Mouse (Mus musculus) hindbrain, embryonic 14.5 days (tissue): Measurements from ENCODE around the gene Tln1. TPM values are rescaled to one million over a fixed set of nuclear protein-coding genes. Genes with fewer than 3 reads are reported as not detected.

Experiments used
- ATAC-seq: fragments of 200-750 bp; cut with Nextera tagmentation; 2 replicates; pipeline ENCODE4 v1.8.0; 2017; ENCODE audit warnings: moderate number of reproducible peaks, mild to moderate bottlenecking, moderate TSS enrichment, moderate library complexity; ENCODE audit not compliant: low FRiP score
- DNase-seq: peaks from one replicate; pipeline ENCODE4 v3.0.0-alpha.2; 2015; ENCODE audit warnings: low spot score
- H3K27ac ChIP-seq: fragments of 300-500 bp; sonication (generic); 2 replicates; pipeline ENCODE4 v1.5.1; 2014; ENCODE audit warnings: mild to moderate bottlenecking, moderate library complexity
- H3K27me3 ChIP-seq: fragments of 300-500 bp; sonication (generic); 2 replicates; pipeline ENCODE4 v1.6.1; 2014; ENCODE audit warnings: mild to moderate bottlenecking, low read length, mixed read lengths; ENCODE audit not compliant: control insufficient read depth, insufficient read depth
- H3K36me3 ChIP-seq: fragments of 300-500 bp; sonication (generic); replicated peaks from 2 replicates; pipeline ENCODE4 v1.6.1; 2014; ENCODE audit not compliant: control insufficient read depth, insufficient read depth
- H3K4me1 ChIP-seq: fragments of 300-500 bp; sonication (generic); replicated peaks from 2 replicates; pipeline ENCODE4 v1.6.1; 2014; ENCODE audit warnings: antibody characterized with exemption, low read length, mixed read lengths; ENCODE audit not compliant: control insufficient read depth, insufficient read depth
- H3K4me2 ChIP-seq: fragments of 300-500 bp; sonication (generic); replicated peaks from 2 replicates; pipeline ENCODE4 v1.6.1; 2014; ENCODE audit warnings: mild to moderate bottlenecking, moderate library complexity
- H3K4me3 ChIP-seq: fragments of 300-500 bp; sonication (generic); replicated peaks from 2 replicates; pipeline ENCODE4 v1.5.1; 2014; ENCODE audit warnings: mild to moderate bottlenecking, low read length
- H3K9ac ChIP-seq: fragments of 300-500 bp; sonication (generic); 2 replicates; pipeline ENCODE4 v1.6.1; 2014
- H3K9me3 ChIP-seq: fragments of 300-500 bp; sonication (generic); 2 replicates; pipeline ENCODE4 v1.6.1; 2016; ENCODE audit warnings: low read length; ENCODE audit not compliant: control insufficient read depth
- WGBS: fragments of 180-500 bp; shearing (Covaris S2); extraction: QIAGEN DNeasy Blood & Tissue Kit; methylation state at CpG from one replicate; pipeline ENCODE4 v1.1.7; 2014; 5-methylcytosine and 5-hydroxymethylcytosine counted together
- polyA plus RNA-seq: library from polyadenylated mRNA; unstranded; fragments of >200 nt; fragmentation: Nextera tagmentation; extraction: Ambion mirVana; gene quantifications from 2 replicates; pipeline ENCODE4 v1.2.1, GENCODE M21; 2014

The Tln1 gene
- polyA plus RNA-seq, 1 experiment from 2014 or later, result 62.8 TPM

DNA sequence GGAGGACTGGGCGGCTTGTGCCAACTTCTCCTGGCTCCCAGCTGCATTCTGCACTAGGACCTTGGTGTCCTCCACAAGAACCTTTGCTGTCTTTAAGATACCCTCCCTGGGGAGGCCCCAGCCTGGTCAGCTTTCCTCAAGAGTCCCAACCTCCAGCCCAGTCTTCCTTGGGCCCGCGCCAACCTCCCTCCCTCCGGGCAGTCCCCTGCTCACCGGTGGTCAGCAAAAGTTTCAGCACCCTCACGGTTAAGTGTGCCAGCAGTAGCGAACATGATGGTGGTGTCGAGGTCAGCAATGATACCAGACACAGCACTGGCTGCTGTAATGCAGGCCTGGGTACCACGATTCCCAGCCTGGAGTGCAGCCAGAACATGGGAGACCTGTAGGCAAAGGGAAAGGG, 26.5 kb downstream of the Tln1 start:
- ATAC-seq (no peak), DNase-seq (no peak)
- WGBS, result 96% methylated on average over 9 of the region's 9 CpGs
- H3K27ac ChIP-seq, result no peak overlapping the region
- no peaks in the 10 kb centered on the region for H3K9me3 ChIP-seq
- peaks cover 99% of the 10 kb centered on the region for H3K36me3 ChIP-seq
- no peak overlapping the region for H3K9ac ChIP-seq
- H3K4me1 ChIP-seq, result no peaks in the 10 kb centered on the region
- no peak overlapping the region for H3K4me2 ChIP-seq
- no peak overlapping the region for H3K4me3 ChIP-seq
- no peaks in the 10 kb centered on the region for H3K27me3 ChIP-seq

GRCm38 (mm10) chr4:43535628-43536027, 26.9 kb downstream of the Tln1 start:
- DNase-seq (no peak), ATAC-seq (no peak)
- Histone ChIP-seq H3K9me3 (no peaks in the 10 kb centered on the region), H3K4me2 (no peak overlapping the region), H3K27me3 (no peaks in the 10 kb centered on the region), H3K36me3 (peaks cover 96% of the 10 kb centered on the region), H3K9ac (no peak overlapping the region), H3K27ac (no peak overlapping the region), H3K4me3 (no peak overlapping the region), H3K4me1 (no peaks in the 10 kb centered on the region)
- WGBS, result over 99% methylated on average over 8 of the region's 8 CpGs

- H3K4me2 ChIP-seq, result no peak overlapping the region
- H3K27ac ChIP-seq, result no peak overlapping the region
- ATAC-seq (no peak), DNase-seq (no peak)
- no peaks in the 10 kb centered on the region for H3K9me3 ChIP-seq
- no peaks in the 10 kb centered on the region for H3K27me3 ChIP-seq
- 94% methylated on average over 9 of the region's 9 CpGs for WGBS
- H3K4me3 ChIP-seq, result no peak overlapping the region
- no peak overlapping the region for H3K9ac ChIP-seq
- H3K4me1 ChIP-seq, result no peaks in the 10 kb centered on the region
- peaks cover 72% of the 10 kb centered on the region for H3K36me3 ChIP-seq
Measured at GRCm38 (mm10) chr4:43533270-43533669, 29.2 kb downstream of the Tln1 start.

GRCm38 (mm10) chr4:43530581-43530980, 31.9 kb downstream of the Tln1 start:
- Histone ChIP-seq H3K36me3 (peaks cover 46% of the 10 kb centered on the region), H3K4me3 (no peak overlapping the region), H3K27ac (no peak overlapping the region), H3K9me3 (no peaks in the 10 kb centered on the region), H3K4me1 (no peaks in the 10 kb centered on the region), H3K9ac (no peak overlapping the region), H3K27me3 (peaks cover 10% of the 10 kb centered on the region; the same call in 1 of the 2 replicates), H3K4me2 (no peak overlapping the region)
- DNase-seq (peak; percentile 70), ATAC-seq (no peak)
- WGBS, result 29% methylated on average over 7 of the region's 7 CpGs

DNA sequence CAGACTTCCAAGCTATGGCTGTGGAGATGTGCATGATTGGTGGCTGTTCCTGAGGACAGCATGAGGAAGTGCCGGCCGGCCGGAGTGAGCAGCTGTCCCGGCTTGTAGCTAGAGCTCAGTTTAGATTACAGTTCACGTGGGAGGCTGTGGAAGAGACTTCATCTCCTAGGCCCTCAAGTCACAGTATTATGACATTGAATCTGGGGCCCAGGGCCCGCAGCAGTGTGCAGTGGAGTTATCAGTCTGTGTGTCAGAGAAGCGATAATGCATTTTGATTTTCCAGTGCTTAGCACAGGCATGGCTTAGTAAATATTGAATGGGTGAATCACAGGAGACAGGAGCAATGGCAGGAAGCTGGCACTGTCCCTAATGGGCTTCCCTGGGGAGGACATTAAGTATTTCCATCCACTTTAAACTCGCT, 32.4 kb downstream of the Tln1 start:
- H3K9ac ChIP-seq, result no peak overlapping the region
- no peaks in the 10 kb centered on the region for H3K4me1 ChIP-seq
- WGBS, result 63% methylated on average over 8 of the region's 8 CpGs
- H3K36me3 ChIP-seq, result peaks cover 41% of the 10 kb centered on the region
- no peak overlapping the region for H3K4me2 ChIP-seq
- ATAC-seq (no peak), DNase-seq (no peak)
- peaks cover 14% of the 10 kb centered on the region for H3K27me3 ChIP-seq
- H3K9me3 ChIP-seq, result no peaks in the 10 kb centered on the region
- H3K4me3 ChIP-seq, result no peak overlapping the region
- H3K27ac ChIP-seq, result 0 out of 2 replicates have a peak overlapping the region, but pooled peaks have one; percentile 38

- H3K9me3 ChIP-seq, result no peaks in the 10 kb centered on the region
- H3K9ac ChIP-seq, result no peak overlapping the region
- H3K36me3 ChIP-seq, result peaks cover 26% of the 10 kb centered on the region
- H3K4me1 ChIP-seq, result peaks cover 11% of the 10 kb centered on the region
- no peak overlapping the region for H3K4me2 ChIP-seq
- H3K4me3 ChIP-seq, result no peak overlapping the region
- no peak for ATAC-seq
- H3K27me3 ChIP-seq, result peaks cover 30% of the 10 kb centered on the region
- H3K27ac ChIP-seq, result no peak overlapping the region
- no peak for DNase-seq
- 76% methylated on average over 9 of the region's 9 CpGs for WGBS
Measured at GRCm38 (mm10) chr4:43528487-43528886, 34.0 kb downstream of the Tln1 start.

- WGBS, result 67% methylated on average over 5 of the region's 5 CpGs
- DNase-seq (no peak), ATAC-seq (no peak)
- peaks cover 20% of the 10 kb centered on the region for H3K36me3 ChIP-seq
- H3K27ac ChIP-seq, result no peak overlapping the region
- no peaks in the 10 kb centered on the region for H3K9me3 ChIP-seq
- peaks cover 13% of the 10 kb centered on the region for H3K4me1 ChIP-seq
- H3K4me3 ChIP-seq, result no peak overlapping the region
- H3K9ac ChIP-seq, result no peak overlapping the region
- no peak overlapping the region for H3K4me2 ChIP-seq
- H3K27me3 ChIP-seq, result peaks cover 36% of the 10 kb centered on the region
Measured at GRCm38 (mm10) chr4:43527880-43528279, 34.6 kb downstream of the Tln1 start.

GRCm38 (mm10) chr4:43519956-43520355, 42.5 kb downstream of the Tln1 start:
- Histone ChIP-seq H3K4me1 (peaks cover 13% of the 10 kb centered on the region), H3K9ac (no peak overlapping the region), H3K4me3 (no peak overlapping the region), H3K27me3 (peaks cover 37% of the 10 kb centered on the region), H3K27ac (no peak overlapping the region), H3K36me3 (no peaks in the 10 kb centered on the region), H3K4me2 (peak overlapping the region; percentile 42), H3K9me3 (no peaks in the 10 kb centered on the region)
- WGBS, result 18% methylated on average over 6 of the region's 6 CpGs
- DNase-seq (peak; percentile 100), ATAC-seq (peak; percentile 54; the same call in 1 of the 2 replicates)

GRCm38 (mm10) chr4:43519551-43519950, 42.9 kb downstream of the Tln1 start:
- no peak overlapping the region for H3K4me3 ChIP-seq
- H3K36me3 ChIP-seq, result no peaks in the 10 kb centered on the region
- WGBS, result 13% methylated on average over 10 of the region's 10 CpGs
- H3K9ac ChIP-seq, result no peak overlapping the region
- no peaks in the 10 kb centered on the region for H3K9me3 ChIP-seq
- H3K4me2 ChIP-seq, result peak overlapping the region; percentile 42
- H3K27me3 ChIP-seq, result peaks cover 33% of the 10 kb centered on the region
- ATAC-seq, result no peak
- no peak overlapping the region for H3K27ac ChIP-seq
- peaks cover 12% of the 10 kb centered on the region for H3K4me1 ChIP-seq
- no peak for DNase-seq
